Mouse (Mus musculus) stomach, postnatal 0 days (tissue): ENCODE data around the gene Olfr960. TPM values are rescaled to one million over a fixed set of nuclear protein-coding genes. Genes with fewer than 3 reads are reported as not detected.
A peak's percentile ranks its signal among the peaks of the same experiment; 100 is the strongest.

Experiments used
- ATAC-seq: fragments of 200-750 bp; cut with Nextera tagmentation; 2 replicates; pipeline ENCODE4 v1.8.0; 2017; ENCODE audit not compliant: low FRiP score, low TSS enrichment
- DNase-seq: peaks from one replicate; pipeline ENCODE4 v3.0.0-alpha.2; 2016; ENCODE audit warnings: low spot score
- H3K27ac ChIP-seq: fragments of 300-500 bp; sonication (generic); replicated peaks from 2 replicates; pipeline ENCODE4 v1.5.1; 2014; ENCODE audit warnings: mild to moderate bottlenecking, control low read depth
- H3K27me3 ChIP-seq: fragments of 300-500 bp; sonication (generic); 2 replicates; pipeline ENCODE4 v1.6.1; 2014; ENCODE audit warnings: low read length; ENCODE audit not compliant: control insufficient read depth, insufficient read depth
- H3K36me3 ChIP-seq: fragments of 300-500 bp; sonication (generic); 2 replicates; pipeline ENCODE4 v1.6.1; 2014; ENCODE audit warnings: low read length, mixed read lengths; ENCODE audit not compliant: control insufficient read depth, insufficient read depth
- H3K4me1 ChIP-seq: fragments of 300-500 bp; sonication (generic); replicated peaks from 2 replicates; pipeline ENCODE4 v1.6.1; 2014; ENCODE audit warnings: antibody characterized with exemption; ENCODE audit not compliant: control insufficient read depth, insufficient read depth
- H3K4me2 ChIP-seq: fragments of 300-500 bp; sonication (generic); replicated peaks from 2 replicates; pipeline ENCODE4 v1.6.1; 2014; ENCODE audit warnings: low read depth, mild to moderate bottlenecking, control low read depth, moderate library complexity
- H3K4me3 ChIP-seq: fragments of 300-500 bp; sonication (generic); 2 replicates; pipeline ENCODE4 v1.5.1; 2014; ENCODE audit warnings: low read depth, low read length, control low read depth
- H3K9ac ChIP-seq: fragments of 300-500 bp; sonication (generic); 2 replicates; pipeline ENCODE4 v1.6.1; 2014; ENCODE audit warnings: mild to moderate bottlenecking, low read length, control low read depth, mixed read lengths
- H3K9me3 ChIP-seq: fragments of 300-500 bp; sonication (generic); 2 replicates; pipeline ENCODE4 v1.6.1; 2016; ENCODE audit warnings: low read length; ENCODE audit not compliant: control insufficient read depth
- CTCF ChIP-seq: IDR thresholded peaks from 2 replicates; pipeline ENCODE4 v1.5.1; 2016; ENCODE audit warnings: antibody characterized with exemption, low read depth, mild to moderate bottlenecking, moderate library complexity
- EP300 ChIP-seq: optimal IDR thresholded peaks from 2 replicates; pipeline ENCODE3; 2016; ENCODE audit warnings: antibody characterized with exemption
- WGBS: fragments of 180-500 bp; shearing (Covaris S2); extraction: QIAGEN DNeasy Blood & Tissue Kit; methylation state at CpG from one replicate; pipeline ENCODE4 v1.1.7; 2014; 5-methylcytosine and 5-hydroxymethylcytosine counted together
- polyA plus RNA-seq: library from polyadenylated mRNA; unstranded; fragments of >200 nt; fragmentation: Nextera tagmentation; extraction: Ambion mirVana; gene quantifications from 2 replicates; pipeline ENCODE4 v1.2.1, GENCODE M21; 2015

The Olfr960 gene
- polyA plus RNA-seq, 1 experiment from 2014 or later, result not detected

GRCm38 (mm10) chr9:39608497-39608896, 12.7 kb upstream of the Olfr960 start:
- Histone ChIP-seq H3K27ac (no peak overlapping the region), H3K36me3 (no peaks in the 10 kb centered on the region), H3K4me3 (no peak overlapping the region), H3K9me3 (no peaks in the 10 kb centered on the region), H3K4me1 (no peaks in the 10 kb centered on the region), H3K9ac (no peak overlapping the region), H3K27me3 (no peaks in the 10 kb centered on the region), H3K4me2 (no peak overlapping the region)
- DNase-seq (no peak), ATAC-seq (no peak)
- TF ChIP-seq CTCF (no peak), EP300 (no peak)

GRCm38 (mm10) chr9:39610355-39610754, 10.8 kb upstream of the Olfr960 start, which contains the start of gene Olfr148:
TSS of gene Olfr148 (plus strand) at chr9:39610655.
- ATAC-seq, result no peak
- 65% methylated on average over 3 of the region's 3 CpGs for WGBS
- H3K27me3 ChIP-seq, result no peaks in the 10 kb centered on the region
- H3K27ac ChIP-seq, result no peak within 1 kb of the TSS
- no peak within 1 kb of the TSS for H3K4me3 ChIP-seq
- no peak within 1 kb of the TSS for H3K4me2 ChIP-seq
- TF ChIP-seq EP300 (no peak), CTCF (no peak)
- no peaks in the 10 kb centered on the region for H3K9me3 ChIP-seq
- DNase-seq, result no peak
- no peak within 1 kb of the TSS for H3K9ac ChIP-seq
- no peaks in the 10 kb centered on the region for H3K4me1 ChIP-seq
- no peaks in the 10 kb centered on the region for H3K36me3 ChIP-seq

GRCm38 (mm10) chr9:39611953-39612352, 9.2 kb upstream of the Olfr960 start:
- WGBS, result 58% methylated on average over 1 of the region's 1 CpGs
- H3K27me3 ChIP-seq, result no peaks in the 10 kb centered on the region
- no peak for DNase-seq
- H3K4me3 ChIP-seq, result no peak overlapping the region
- H3K4me2 ChIP-seq, result no peak overlapping the region
- no peaks in the 10 kb centered on the region for H3K9me3 ChIP-seq
- H3K9ac ChIP-seq, result no peak overlapping the region
- TF ChIP-seq EP300 (no peak), CTCF (peak; percentile 71)
- H3K27ac ChIP-seq, result no peak overlapping the region
- no peaks in the 10 kb centered on the region for H3K36me3 ChIP-seq
- ATAC-seq, result no peak
- no peaks in the 10 kb centered on the region for H3K4me1 ChIP-seq

DNA sequence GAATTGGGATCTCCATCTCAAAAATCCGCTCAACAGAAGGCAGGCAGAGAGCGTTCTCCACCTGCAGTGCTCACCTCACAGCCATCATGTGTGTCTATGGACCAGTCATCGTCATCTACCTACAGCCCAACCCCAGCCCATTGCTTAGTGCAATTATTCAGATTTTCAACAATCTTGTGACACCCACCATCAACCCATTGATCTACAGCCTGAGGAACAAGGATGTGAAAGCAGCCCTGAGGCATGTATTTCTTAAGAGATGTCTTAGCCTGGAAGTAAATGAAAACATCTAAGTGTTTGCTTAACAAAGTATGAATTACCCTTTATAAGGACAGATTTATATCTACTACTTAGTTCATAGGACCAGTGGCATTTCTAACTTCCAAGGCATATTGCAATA, 2.6 kb downstream of the Olfr960 start:
- Histone ChIP-seq H3K9ac (no peak overlapping the region), H3K4me1 (no peaks in the 10 kb centered on the region), H3K27ac (no peak overlapping the region), H3K9me3 (no peaks in the 10 kb centered on the region), H3K4me3 (no peak overlapping the region), H3K36me3 (no peaks in the 10 kb centered on the region), H3K4me2 (no peak overlapping the region), H3K27me3 (no peaks in the 10 kb centered on the region)
- no peak for DNase-seq
- WGBS, result 87% methylated on average over 3 of the region's 3 CpGs
- no peak for ATAC-seq
- TF ChIP-seq CTCF, result no peak
- no peak for TF ChIP-seq EP300

GRCm38 (mm10) chr9:39624711-39625110, 3.5 kb downstream of the Olfr960 start:
- 55% methylated on average over 2 of the region's 2 CpGs for WGBS
- DNase-seq (no peak), ATAC-seq (no peak)
- no peaks in the 10 kb centered on the region for H3K36me3 ChIP-seq
- H3K4me3 ChIP-seq, result no peak overlapping the region
- H3K9ac ChIP-seq, result no peak overlapping the region
- H3K9me3 ChIP-seq, result no peaks in the 10 kb centered on the region
- H3K27ac ChIP-seq, result no peak overlapping the region
- no peak for TF ChIP-seq EP300
- no peak for TF ChIP-seq CTCF
- no peaks in the 10 kb centered on the region for H3K4me1 ChIP-seq
- no peak overlapping the region for H3K4me2 ChIP-seq
- H3K27me3 ChIP-seq, result no peaks in the 10 kb centered on the region

- no peak for TF ChIP-seq EP300
- no peak for TF ChIP-seq CTCF
- no peaks in the 10 kb centered on the region for H3K9me3 ChIP-seq
- H3K4me1 ChIP-seq, result no peaks in the 10 kb centered on the region
- WGBS, result 69% methylated on average over 2 of the region's 2 CpGs
- H3K4me3 ChIP-seq, result no peak overlapping the region
- H3K27me3 ChIP-seq, result no peaks in the 10 kb centered on the region
- H3K36me3 ChIP-seq, result no peaks in the 10 kb centered on the region
- no peak overlapping the region for H3K27ac ChIP-seq
- no peak for ATAC-seq
- DNase-seq, result no peak
- no peak overlapping the region for H3K4me2 ChIP-seq
- no peak overlapping the region for H3K9ac ChIP-seq
Observed at GRCm38 (mm10) chr9:39629069-39629468, 7.9 kb downstream of the Olfr960 start.
